Mouse (Mus musculus) c-Kit-positive CD71-positive TER-119-negative erythroid progenitor cells, embryonic 14.5 days (primary cell): ENCODE results near the gene Atf4.

Experiments used
- DNase-seq: peaks from one replicate; pipeline ENCODE4 v3.0.0-alpha.2; 2013; ENCODE audit warnings: low read depth

Atf4 gene

GRCm38 (mm10) chr15:80286851-80287415 lies 31.9 kb downstream of the Atf4 start, which contains the start of gene Cacna1i:
Cacna1i (plus strand) TSS chr15:80287238.
- DNase-seq, result no peak

- no peak for DNase-seq
Measured at GRCm38 (mm10) chr15:80288036-80288435, 33.1 kb downstream of the Atf4 start.

DNA sequence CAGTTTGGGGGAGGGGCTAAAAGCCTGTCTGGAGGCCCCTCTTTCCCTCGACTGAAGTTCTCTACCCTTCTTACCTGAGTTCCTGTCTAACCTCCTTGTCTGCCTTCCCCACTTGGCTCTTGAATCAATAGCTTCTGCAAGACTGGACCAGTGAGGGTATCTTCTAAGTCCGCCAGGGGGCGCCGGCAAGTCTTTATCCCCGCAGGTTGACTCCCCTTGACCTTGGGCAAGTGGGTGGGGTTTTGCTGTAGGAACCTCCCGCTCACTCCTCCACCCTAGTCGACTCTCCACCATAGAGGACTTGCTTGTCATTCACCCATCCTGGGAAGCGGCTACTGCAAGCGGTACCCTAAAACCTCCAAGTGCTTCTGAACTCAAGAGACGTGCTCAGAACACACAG lies 34.5 kb downstream of the Atf4 start:
- DNase-seq, result peak; percentile 71

DNA sequence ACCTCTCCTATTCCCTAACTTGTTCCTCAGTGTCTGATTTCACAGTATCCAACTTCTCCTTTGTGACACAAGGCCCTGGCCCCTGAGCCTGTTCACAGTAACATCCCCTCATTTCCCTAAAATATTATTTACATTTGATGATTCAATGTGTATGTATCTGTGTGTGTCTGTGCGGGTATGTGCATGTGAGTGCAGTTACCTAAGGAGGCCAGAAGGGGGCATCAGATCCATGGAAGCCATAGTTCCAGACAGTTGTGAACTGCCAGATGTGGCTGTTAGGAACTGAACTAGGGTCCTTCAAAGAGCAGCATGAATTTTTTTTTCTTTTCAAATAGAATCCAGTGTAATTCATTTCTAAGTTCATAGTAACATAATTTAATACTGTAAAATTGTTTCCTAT lies 42.2 kb downstream of the Atf4 start:
- DNase-seq, result no peak

DNA sequence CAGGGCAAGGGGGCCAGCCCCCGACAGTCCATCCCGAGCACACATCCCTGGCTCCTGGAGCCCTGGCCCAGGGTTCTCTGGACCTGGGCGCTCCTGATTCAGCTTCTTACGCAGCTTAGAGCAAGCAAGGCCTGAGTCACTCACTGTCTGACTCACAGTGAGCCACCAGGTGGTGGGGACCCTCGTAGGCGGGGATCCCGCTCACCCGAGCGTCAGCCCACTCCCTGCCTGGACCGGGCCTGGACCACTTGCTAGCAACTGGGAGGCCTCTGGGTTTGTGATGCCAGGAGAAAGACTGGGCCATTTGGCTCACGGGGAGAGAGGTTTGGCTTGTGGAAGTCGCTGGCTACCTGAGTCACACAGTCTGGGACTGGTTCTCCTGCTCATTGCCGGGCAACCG lies 48.8 kb downstream of the Atf4 start:
- DNase-seq, result no peak

- DNase-seq, result no peak
Measured at GRCm38 (mm10) chr15:80304188-80304587, 49.2 kb downstream of the Atf4 start.

GRCm38 (mm10) chr15:80306146-80306545 lies 51.2 kb downstream of the Atf4 start:
- no peak for DNase-seq
